Mouse (Mus musculus) ovary, postnatal 14 days (tissue): Measurements from ENCODE around the gene Zswim1.
"Not testable (repeated sequence)": the region's sequence is repeated elsewhere in the genome, so short reads cannot be mapped to it uniquely, and the experiment has no call there.

Experiments
- DNase-seq: peaks from one replicate; pipeline ENCODE4 v3.0.0; 2022; ENCODE audit warnings: low spot score

The Zswim1 gene

DNA sequence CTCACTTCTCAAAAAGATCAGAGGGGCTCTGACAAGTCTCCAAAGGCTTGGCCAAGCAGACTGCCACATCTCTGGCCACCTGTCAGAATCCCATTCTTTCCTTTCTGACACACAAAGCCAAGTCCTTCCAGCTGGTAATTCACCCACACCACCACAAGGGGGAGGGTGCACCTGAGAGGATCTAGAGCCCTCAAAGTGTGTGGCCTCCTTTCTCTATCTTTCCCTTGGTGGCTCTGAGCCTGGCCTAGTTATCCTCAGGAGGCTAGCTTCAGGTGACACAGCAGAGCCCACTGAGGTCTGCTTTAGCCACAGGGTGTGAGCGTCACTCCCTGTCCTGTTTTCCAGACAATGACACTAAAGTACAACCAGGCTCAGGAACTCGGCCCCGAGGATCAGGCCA is 29.2 kb upstream of the Zswim1 start:
- DNase-seq = peak; percentile 47

- DNase-seq = no peak
Observed at GRCm38 (mm10) chr2:164793772-164794171, 28.7 kb upstream of the Zswim1 start.

DNA sequence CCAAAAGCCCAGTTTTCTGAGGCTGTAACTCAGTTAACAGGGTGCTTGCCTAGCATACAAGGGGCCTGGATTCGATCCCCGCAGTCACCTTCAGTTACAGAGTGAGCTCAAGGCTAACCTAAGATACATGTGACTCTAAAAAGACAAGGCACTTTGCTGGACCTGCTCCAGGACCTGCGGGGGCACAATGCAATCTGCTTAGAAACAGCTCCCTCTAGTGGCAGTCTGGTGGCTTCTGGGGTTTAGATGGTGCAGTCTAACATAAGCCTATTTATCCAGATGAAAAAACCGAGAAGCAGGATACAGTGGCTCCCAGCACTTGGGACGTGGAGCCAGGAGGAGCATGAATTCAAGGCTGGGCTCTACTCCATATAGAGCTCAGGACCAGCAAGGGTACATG is 28.2 kb upstream of the Zswim1 start:
- DNase-seq = peak; percentile 82

DNA sequence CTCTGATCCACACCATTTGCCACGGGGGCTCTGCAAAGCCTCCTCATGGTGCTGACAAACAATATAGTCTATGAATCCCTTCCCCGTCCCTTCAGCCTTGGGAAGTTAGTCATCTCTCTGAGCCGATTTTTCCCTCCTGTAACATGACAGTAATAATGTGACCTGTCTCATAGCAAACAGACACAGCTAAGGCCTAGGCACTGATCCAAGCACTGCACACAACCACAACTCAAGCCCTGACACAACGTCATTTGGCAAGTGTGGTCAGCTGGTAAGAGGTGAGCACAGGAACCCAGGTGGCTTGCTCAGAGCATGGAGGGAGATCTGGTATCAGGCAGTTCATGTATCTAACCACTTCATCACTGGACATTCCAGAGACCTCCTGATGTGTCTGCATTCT is 26.6 kb upstream of the Zswim1 start:
- no peak for DNase-seq

DNA sequence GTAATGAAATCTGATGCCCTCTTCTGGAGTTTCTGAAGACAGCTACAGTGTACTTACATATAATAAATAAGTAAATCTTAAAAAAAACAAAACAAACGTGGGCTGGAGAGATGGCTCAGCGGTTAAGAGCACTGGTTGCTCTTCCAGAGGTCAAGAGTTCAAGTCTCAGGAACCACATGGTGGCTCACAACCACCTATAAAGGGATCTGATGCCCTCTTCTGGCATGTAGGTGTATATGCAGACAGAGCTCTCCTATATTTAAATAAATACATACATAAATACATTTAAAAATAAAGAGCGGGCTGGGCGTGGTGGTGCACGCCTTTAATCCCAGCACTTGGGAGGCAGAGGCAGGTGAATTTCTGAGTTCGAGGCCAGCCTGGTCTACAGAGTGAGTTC is 23.9 kb upstream of the Zswim1 start:
- DNase-seq = not testable (repeated sequence)

- no peak for DNase-seq
Observed at GRCm38 (mm10) chr2:164800252-164801004, 22.1 kb upstream of the Zswim1 start.

- no peak for DNase-seq
Observed at GRCm38 (mm10) chr2:164803201-164803920, 19.1 kb upstream of the Zswim1 start.

- DNase-seq = no peak
Observed at GRCm38 (mm10) chr2:164803921-164804313, 18.6 kb upstream of the Zswim1 start.

DNA sequence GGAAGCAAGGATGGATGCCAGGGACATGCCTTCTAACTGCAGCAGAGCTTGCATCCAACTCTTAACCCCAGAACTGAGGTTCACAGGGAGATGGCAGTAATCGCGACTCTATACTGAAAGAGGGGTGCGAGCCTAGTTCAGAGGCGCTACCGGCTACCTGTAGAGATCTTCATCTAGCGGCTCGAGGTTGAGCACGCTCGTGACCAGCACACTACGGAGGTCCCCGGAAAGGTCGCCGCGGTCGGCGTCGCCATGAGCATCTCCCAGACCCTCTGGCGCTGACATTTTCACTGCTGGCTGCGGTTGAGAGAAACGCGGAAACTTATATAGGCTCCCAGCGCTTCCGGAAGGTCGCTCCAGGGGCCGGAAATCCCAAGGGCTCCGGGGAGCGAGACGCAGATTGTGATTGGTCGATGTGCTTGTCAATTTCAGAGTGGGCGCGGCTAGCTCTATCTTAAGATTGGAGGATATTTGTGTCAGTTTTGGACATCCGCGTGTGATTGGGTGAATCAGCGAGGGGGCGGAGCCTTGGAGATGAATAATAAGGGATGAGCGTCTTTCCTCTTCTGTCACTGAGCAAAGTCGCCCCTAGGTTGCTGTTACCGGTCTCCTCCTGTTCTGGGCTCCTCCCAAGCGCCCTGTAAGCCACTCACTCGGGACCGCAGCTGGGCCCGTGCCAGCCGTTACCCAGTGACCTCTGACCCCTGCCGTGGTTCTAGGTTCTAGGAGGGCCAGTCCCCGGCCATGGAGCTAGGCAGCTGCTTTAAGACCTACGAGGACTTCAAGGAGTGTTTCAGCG is 17.8 kb upstream of the Zswim1 start, which contains the start of the genes Acot8 and Zswim3:
TSS of gene Acot8 (minus strand) at position 350 of the 799 bp plus-strand sequence.
TSS of gene Zswim3 (plus strand) at position 566 of the 799 bp plus-strand sequence.
- DNase-seq = peak; percentile 98

GRCm38 (mm10) chr2:164805332-164805718 is 17.2 kb upstream of the Zswim1 start:
- no peak for DNase-seq

DNA sequence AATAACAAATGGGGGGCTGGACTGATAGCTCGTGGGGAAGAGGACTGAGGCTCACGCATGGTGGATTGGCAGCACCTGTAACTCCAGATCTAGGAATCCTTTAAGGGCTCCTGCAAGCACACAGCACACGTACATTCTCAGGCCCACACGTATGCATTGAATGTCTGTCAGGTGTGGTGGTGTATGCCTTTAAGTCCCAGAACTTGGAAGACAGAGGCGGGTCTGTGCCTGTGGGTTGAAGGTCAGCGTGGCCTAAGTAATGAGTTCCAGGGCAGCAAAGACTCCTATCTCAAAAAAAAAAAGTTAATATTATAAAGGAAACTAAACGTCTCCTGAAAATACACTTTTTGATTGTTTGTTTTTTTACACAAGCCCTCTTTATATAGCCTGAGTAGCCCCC is 15.9 kb upstream of the Zswim1 start:
- no peak for DNase-seq

DNA sequence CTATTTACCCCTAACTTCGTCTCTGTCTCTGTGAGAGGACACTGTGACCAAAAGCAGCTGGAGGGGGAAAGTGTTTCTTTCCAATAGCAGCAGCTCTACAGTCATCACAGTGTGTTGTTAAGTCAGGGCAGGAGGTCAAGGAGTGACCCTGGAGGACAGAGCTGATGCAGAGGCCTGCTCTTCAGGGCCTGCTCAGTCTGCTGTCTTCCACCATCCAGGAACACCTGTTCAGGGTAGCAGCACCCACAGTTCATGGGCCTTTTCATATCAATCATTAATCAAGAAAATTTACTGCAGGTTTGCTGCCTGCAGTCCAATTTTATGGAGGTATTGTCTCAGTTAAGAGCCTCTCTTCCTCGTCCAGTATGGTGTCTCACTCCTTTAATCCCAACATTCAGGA is 8.9 kb upstream of the Zswim1 start:
- DNase-seq = no peak

DNA sequence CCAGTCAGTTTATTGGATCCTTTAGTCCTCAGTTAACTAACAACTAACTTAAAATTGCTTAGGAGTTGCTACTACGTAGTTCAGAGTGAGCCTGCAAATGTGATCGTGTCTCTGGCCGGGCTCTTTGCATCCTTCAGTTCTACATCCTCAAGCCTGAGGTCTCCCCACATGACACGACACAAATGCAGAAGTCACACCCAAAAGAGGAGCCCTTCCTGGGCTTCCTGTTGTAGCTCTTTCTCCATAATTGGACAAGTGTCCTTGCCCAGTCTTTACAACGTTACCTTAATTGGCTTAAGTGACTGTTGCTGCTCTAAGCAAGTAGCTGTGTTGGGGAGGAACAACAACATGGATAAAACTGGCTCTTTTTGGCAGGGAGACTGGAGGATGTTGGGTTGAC is 7.1 kb upstream of the Zswim1 start:
- no peak for DNase-seq

DNA sequence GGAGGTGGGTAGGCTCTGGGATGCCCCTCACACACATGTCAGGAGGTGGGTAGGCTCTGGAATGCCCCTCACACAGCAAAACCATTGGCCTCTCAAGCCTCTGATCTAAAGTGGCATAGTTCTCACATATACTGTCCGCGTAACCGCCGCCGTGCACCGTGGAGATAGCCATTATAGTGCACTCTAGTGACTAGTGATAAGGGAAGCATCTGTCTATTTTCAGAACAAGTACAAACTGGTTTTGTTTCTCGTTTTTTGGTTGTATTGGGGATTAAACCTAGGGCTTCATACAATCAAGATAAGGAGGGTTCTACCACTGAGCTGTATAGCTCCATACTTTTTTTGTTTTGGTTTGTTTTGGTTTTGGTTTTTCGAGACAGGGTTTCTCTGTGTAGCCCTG is 6.7 kb upstream of the Zswim1 start:
- DNase-seq = no peak

DNA sequence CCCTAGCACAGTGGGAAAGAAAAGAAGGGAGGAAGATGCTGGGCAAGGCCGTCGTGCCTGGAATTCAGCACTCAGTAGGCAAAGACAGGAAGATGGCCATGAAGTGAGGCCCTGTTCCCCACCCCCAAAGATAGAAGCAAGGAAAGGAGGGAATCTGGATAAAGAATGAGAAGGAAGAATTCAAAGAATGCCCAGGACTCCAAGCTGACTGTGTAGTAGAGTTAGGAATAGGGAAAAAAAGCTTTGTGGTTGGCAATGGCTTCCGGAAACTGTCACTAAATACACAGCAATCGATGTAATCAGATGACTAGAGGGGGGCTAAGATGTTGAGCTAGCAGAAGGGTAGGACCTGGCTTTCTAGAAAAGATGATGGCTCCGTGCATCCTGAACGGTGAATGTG is 5.3 kb upstream of the Zswim1 start:
- no peak for DNase-seq

DNA sequence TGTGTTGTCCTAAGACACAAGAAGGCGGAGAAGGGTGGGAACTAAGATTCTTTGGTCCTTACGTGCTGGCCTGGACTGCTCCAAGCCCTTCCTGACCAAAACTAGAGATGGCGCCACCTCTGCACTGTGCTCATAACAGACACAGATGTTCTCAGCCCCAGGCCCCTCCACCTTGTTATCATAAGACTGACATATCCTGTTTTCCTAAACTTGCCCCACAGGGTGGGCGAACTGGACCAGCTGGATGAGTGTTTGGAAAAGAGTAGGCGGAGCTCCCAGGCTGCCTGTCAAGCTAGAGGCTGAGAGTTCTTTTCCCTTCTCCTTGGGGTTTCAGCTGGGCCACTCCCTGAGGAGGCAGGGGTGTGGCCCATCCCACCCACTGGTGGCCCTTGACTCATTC is 4.8 kb upstream of the Zswim1 start:
- no peak for DNase-seq

- no peak for DNase-seq
Observed at GRCm38 (mm10) chr2:164821060-164821459, 1.4 kb upstream of the Zswim1 start.

- DNase-seq = no peak
Observed at GRCm38 (mm10) chr2:164823181-164823585, 697 bp downstream of the Zswim1 start.

DNA sequence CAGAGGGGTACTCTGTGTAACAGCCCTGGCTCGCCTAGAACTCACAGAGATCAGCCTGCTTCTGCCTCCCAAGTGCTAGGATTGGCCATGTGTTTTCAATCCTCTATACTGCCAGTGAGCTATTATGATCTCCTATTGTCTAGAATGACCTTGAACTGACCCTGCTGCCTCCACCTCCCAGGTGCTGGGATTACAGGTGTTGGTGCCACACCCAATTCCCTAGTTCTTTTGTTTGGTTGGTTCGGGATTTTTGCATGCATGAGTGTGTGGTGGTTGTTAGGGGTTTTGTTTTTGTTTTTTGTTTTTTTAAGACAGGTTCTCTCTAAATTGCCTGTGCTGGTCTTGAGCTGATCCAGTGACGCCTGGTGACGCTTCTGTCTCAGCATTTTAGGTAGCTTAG is 1.5 kb downstream of the Zswim1 start:
- DNase-seq = no peak

- no peak for DNase-seq
Observed at GRCm38 (mm10) chr2:164825521-164825920, 3.0 kb downstream of the Zswim1 start.

- DNase-seq = no peak
Observed at GRCm38 (mm10) chr2:164827146-164827850, 4.8 kb downstream of the Zswim1 start.

DNA sequence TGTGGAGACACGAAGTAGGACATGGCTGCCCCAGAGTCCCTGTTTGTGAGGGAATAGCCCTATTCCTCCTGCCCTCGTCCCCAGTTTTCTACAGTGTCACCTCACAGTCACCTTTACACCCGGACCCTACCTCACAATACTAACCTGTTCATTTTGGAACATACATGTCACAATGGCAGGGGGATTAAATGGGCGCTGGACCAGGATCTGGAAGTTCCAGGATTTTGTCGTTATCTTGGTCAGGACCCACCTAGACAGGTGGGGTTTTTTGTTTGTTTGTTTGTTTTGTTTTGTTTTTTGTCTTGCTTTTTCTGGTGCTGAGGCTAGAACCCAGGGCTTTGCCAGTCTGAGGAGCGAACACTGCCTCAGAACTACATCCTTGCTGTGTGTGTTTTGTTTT is 6.0 kb downstream of the Zswim1 start, which contains the start of gene Spata25:
TSS of gene Spata25 (minus strand) at position 101 of the 400 bp plus-strand sequence.
- DNase-seq = no peak
